Mouse (Mus musculus) MEL (cell line): ENCODE measurements around the gene Frrs1l.

Source experiments
- CTCF ChIP-seq, 3 experiments: IDR thresholded peaks in 2 of 3; conservative IDR thresholded peaks in 1 of 3; 2 replicates each; pipeline ENCODE4 v1.5.1; 2011 to 2012; ENCODE audit warnings: low read length in 3 of 3, low read depth in 2 of 3, mild to moderate bottlenecking in 2 of 3, improper control_type of control experiment in 1 of 3, inconsistent platforms in 1 of 3, mixed read lengths in 1 of 3, moderate library complexity in 1 of 3; ENCODE audit not compliant: control insufficient read depth in 1 of 3, insufficient read depth in 1 of 3, poor library complexity in 1 of 3, severe bottlenecking in 1 of 3
- EP300 ChIP-seq, 2 experiments: IDR thresholded peaks; 2 replicates each; pipeline ENCODE4 v1.6.1; 2011; ENCODE audit warnings: improper control_type of control experiment in 2 of 2, low read length in 2 of 2, low read depth in 1 of 2, mild to moderate bottlenecking in 1 of 2
- ETS1 ChIP-seq: IDR thresholded peaks from 2 replicates; pipeline ENCODE4 v1.6.1; 2012; ENCODE audit warnings: low read depth, mild to moderate bottlenecking, inconsistent platforms, low read length, improper control_type of control experiment, moderate library complexity
- POLR2A ChIP-seq, 2 experiments: IDR thresholded peaks; 2 replicates each; pipeline ENCODE4 v1.6.1; 2011 to 2012; ENCODE audit warnings: low read length in 2 of 2, mild to moderate bottlenecking in 2 of 2, control low read depth in 1 of 2, improper control_type of control experiment in 1 of 2, low read depth in 1 of 2, moderate library complexity in 1 of 2; ENCODE audit not compliant: control insufficient read depth in 1 of 2, insufficient read depth in 1 of 2, poor library complexity in 1 of 2
- SMC3 ChIP-seq: IDR thresholded peaks from 2 replicates; pipeline ENCODE4 v1.6.1; 2011; ENCODE audit warnings: low read depth, low read length, improper control_type of control experiment
- ZC3H11A ChIP-seq: IDR thresholded peaks from 2 replicates; pipeline ENCODE4 v1.6.1; 2012; ENCODE audit warnings: low read depth, mild to moderate bottlenecking, inconsistent platforms, low read length, improper control_type of control experiment

DNA sequence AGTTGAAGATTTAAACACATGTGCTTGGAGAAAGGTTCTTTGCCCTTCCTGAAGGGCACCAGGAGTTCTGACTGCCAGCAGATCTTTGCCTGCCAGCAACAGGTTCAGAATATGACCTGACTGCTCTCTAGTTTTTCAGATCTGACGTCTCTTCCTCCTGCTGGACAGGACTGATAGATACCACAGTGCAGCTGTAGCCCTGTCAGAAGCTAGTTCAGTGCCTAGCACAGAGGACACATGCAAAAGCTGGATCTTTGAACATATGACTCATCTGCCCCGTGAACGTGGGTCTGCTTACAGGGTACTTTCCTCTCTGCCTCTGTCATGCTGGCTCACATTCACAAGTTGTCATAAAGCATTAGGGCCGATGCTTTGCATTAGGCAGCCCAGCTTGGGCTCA is 45.9 kb downstream of the Frrs1l start:
- TF ChIP-seq CTCF (IDR thresholded peaks at IDR 0.05 in 2 of 3, conservative IDR thresholded peaks at IDR 0.05 in 1 of 3; ENCODE audit: control insufficient read depth in 1 of 3, insufficient read depth in 1 of 3, low read depth in 2 of 3, low read length in 3 of 3, poor library complexity in 1 of 3, severe bottlenecking in 1 of 3), result no peak
- no peak for TF ChIP-seq ETS1
- no peak for TF ChIP-seq EP300 (IDR thresholded peaks at IDR 0.05; ENCODE audit: low read depth in 1 of 2, low read length in 2 of 2)
- no peak for TF ChIP-seq POLR2A (IDR thresholded peaks at IDR 0.05; ENCODE audit: control insufficient read depth in 1 of 2, insufficient read depth in 1 of 2, low read depth in 1 of 2, low read length in 2 of 2, poor library complexity in 1 of 2)
- no peak for TF ChIP-seq SMC3
- TF ChIP-seq ZC3H11A, result no peak
